Mouse (Mus musculus): ENCODE results near the gene Ttc25. TPM values are rescaled to one million over a fixed set of nuclear protein-coding genes. Genes with fewer than 3 reads are reported as not detected.

The Ttc25 gene
- polyA plus RNA-seq, 1 experiment from 2014 or later, result 0.26 TPM

DNA sequence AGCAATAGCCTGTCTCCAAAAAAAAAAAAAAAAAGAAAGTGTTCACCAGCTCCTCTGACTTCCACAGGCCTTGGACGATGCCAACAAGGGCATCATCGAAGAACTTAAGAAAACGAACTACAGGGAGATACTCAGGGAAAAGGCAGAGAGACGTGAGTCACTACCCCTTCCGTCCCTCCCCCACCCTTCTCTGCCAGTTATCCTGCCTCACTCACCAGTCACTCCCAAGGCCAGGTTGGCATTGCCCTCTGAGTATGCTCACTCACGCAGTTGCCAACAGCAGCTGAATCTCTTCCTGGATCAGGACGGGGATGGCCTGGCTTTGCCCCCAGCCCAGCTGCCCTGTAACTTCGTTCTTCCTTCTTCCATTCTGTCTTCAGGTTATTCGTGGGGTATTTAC is 24.4 kb downstream of the Ttc25 start:
- Histone ChIP-seq H3K27ac (ENCODE audit: low read depth, low read length) (no peak overlapping the region), H3K9me3 (ENCODE audit: control insufficient read depth, low read length) (no peaks in the 10 kb centered on the region), H3K4me3 (ENCODE audit: low read depth, low read length) (no peak overlapping the region), H3K4me2 (no peak overlapping the region), H3K27me3 (replicated peaks; ENCODE audit: control insufficient read depth, insufficient read depth, low read length) (0 out of 2 replicates have a peak, but pooled peaks cover 2% of the 10 kb centered on the region), H3K36me3 (ENCODE audit: control insufficient read depth, insufficient read depth, low read length) (no peaks in the 10 kb centered on the region), H3K4me1 (replicated peaks; ENCODE audit: control insufficient read depth, insufficient read depth, low read length) (peaks cover 15% of the 10 kb centered on the region), H3K9ac (ENCODE audit: low read depth, low read length) (no peak overlapping the region)
- no peak for ATAC-seq (replicated peaks; ENCODE audit: low FRiP score)
- 61% methylated on average over 9 of the region's 9 CpGs for WGBS
- no peak for DNase-seq (ENCODE audit: low spot score)

DNA sequence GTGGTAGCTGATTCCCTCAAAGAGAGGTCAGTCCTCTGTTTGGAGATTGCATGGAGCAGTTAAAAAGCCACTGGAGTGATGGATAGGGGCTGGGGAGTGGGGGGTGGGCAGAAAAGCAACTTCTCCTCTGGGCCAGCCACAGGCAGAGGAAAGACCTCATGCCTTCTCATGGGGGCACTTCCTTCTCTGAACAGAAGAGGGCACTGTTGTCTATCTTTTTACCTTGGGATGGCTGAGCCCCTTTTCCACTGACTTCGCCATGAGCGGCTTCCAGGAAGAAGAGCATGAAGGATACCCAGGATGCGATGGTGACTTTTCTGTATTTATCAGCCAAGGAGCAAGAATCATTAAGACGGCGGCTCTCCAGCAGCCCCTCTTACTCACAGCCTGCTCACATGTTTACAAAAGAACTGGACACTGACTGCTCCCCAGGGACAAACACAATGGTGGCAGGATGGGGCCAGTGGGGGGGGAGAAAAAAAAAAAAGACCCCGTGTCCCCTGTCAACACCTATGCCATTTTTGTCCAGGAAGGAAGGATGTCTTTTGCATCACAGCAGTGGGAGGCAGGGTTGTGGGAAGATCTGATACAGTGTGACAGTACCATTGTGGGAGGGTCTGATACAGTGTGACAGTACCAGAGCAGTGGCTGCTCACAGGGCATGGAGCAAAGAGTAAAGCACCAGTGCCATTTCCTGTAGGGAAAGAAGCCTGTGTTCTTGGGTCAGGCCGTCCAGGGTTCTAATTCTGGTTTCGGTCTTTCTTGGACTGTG is 25.2 kb downstream of the Ttc25 start:
- ATAC-seq (replicated peaks; ENCODE audit: low FRiP score), result peak; percentile 37; the same call in 1 of the 2 replicates
- no peaks in the 10 kb centered on the region for H3K9me3 ChIP-seq (ENCODE audit: control insufficient read depth, low read length)
- H3K4me3 ChIP-seq (ENCODE audit: low read depth, low read length), result peak overlapping the region; percentile 21; the same call in 1 of the 2 replicates
- H3K27me3 ChIP-seq (replicated peaks; ENCODE audit: control insufficient read depth, insufficient read depth, low read length), result 0 out of 2 replicates have a peak, but pooled peaks cover 2% of the 10 kb centered on the region
- 11% methylated on average over 8 of the region's 8 CpGs for WGBS
- peaks cover 20% of the 10 kb centered on the region for H3K4me1 ChIP-seq (replicated peaks; ENCODE audit: control insufficient read depth, insufficient read depth, low read length)
- H3K27ac ChIP-seq (ENCODE audit: low read depth, low read length), result no peak overlapping the region
- no peaks in the 10 kb centered on the region for H3K36me3 ChIP-seq (ENCODE audit: control insufficient read depth, insufficient read depth, low read length)
- DNase-seq (ENCODE audit: low spot score), result peak; percentile 65
- H3K9ac ChIP-seq (ENCODE audit: low read depth, low read length), result no peak overlapping the region
- peak overlapping the region; percentile 56 for H3K4me2 ChIP-seq

- Histone ChIP-seq H3K27ac (ENCODE audit: low read depth, low read length) (no peak overlapping the region), H3K4me3 (ENCODE audit: low read depth, low read length) (peak overlapping the region; percentile 21), H3K36me3 (ENCODE audit: control insufficient read depth, insufficient read depth, low read length) (no peaks in the 10 kb centered on the region), H3K9me3 (ENCODE audit: control insufficient read depth, low read length) (no peaks in the 10 kb centered on the region), H3K4me1 (replicated peaks; ENCODE audit: control insufficient read depth, insufficient read depth, low read length) (peaks cover 21% of the 10 kb centered on the region), H3K9ac (ENCODE audit: low read depth, low read length) (no peak overlapping the region), H3K4me2 (peak overlapping the region; percentile 56), H3K27me3 (replicated peaks; ENCODE audit: control insufficient read depth, insufficient read depth, low read length) (0 out of 2 replicates have a peak, but pooled peaks cover 2% of the 10 kb centered on the region)
- ATAC-seq (replicated peaks; ENCODE audit: low FRiP score) (no peak), DNase-seq (ENCODE audit: low spot score) (no peak)
- WGBS, result 15% methylated on average over 16 of the region's 16 CpGs
Observed at GRCm38 (mm10) chr11:100571202-100571567, 25.8 kb downstream of the Ttc25 start.

DNA sequence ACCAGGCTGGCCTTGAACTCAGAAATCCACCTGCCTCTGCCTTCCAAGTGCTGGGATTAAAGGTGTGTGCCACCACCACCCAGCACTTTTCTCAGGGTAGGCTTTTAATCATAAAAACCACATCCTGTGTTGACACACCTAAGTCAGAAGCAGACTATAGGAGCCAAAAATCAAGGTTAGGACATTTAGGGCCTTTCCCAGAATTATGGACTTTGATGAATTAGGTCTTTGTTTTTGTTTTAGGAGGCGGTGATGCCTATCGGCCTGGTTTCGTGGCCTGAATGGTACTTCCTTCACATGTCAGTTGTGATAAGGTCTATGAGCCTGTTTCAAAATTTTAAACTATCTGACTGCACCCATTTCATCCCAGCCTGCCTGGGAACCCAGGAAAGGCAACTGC is 28.8 kb downstream of the Ttc25 start:
- Histone ChIP-seq H3K4me3 (ENCODE audit: low read depth, low read length) (peak overlapping the region; percentile 84), H3K9me3 (ENCODE audit: control insufficient read depth, low read length) (no peaks in the 10 kb centered on the region), H3K9ac (ENCODE audit: low read depth, low read length) (peak overlapping the region; percentile 79; the same call in 1 of the 2 replicates), H3K27ac (ENCODE audit: low read depth, low read length) (no peak overlapping the region), H3K27me3 (replicated peaks; ENCODE audit: control insufficient read depth, insufficient read depth, low read length) (0 out of 2 replicates have a peak, but pooled peaks cover 2% of the 10 kb centered on the region), H3K4me2 (peak overlapping the region; percentile 92), H3K36me3 (ENCODE audit: control insufficient read depth, insufficient read depth, low read length) (0 out of 2 replicates have a peak, but pooled peaks cover 3% of the 10 kb centered on the region), H3K4me1 (replicated peaks; ENCODE audit: control insufficient read depth, insufficient read depth, low read length) (peaks cover 18% of the 10 kb centered on the region)
- DNase-seq (ENCODE audit: low spot score) (no peak), ATAC-seq (replicated peaks; ENCODE audit: low FRiP score) (no peak)
- WGBS, result 60% methylated on average over 3 of the region's 3 CpGs

DNA sequence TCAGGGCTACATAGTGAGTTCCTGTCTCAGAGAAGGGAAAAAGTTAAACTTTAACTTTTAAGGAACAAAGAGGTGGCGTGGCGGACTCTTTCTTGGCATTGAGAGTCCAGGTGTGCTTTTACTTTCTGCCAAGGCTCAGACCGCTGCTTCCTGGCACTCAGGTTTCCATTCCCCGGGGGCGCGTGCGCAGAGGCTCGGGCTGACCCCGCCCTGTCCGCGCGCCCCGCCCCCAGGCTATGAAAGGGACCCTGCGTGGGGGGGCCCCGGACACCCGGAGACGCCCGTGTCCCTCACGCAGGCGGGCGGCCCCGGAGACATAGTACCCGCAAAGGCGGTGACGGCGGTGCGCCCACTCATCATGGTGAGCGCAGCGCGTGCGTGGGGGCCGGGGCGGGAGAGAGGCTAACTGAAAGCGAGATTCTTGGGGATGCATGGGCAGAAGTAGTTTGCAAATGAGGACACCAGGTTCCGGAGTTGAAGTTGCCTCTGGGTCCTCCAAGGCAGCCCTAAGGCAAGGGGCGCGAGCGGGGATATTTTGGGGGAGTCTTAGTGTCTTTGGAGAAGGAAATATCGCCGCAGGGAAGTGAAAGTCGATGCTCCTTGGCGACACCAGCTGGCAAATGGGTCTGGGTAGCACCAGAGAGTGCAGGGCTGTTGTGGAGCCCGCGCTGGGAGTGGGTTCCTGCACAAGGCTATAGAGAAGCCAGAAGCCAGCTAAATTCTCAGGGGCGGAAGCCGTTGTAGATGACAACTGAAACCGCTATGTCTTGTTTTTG is 29.5 kb downstream of the Ttc25 start, which contains the start of gene Cnp:
Gene Cnp (plus strand): TSS at position 197 of the 776 bp plus-strand sequence.
- H3K27ac ChIP-seq (ENCODE audit: low read depth, low read length), result peak within 1 kb of the TSS; percentile 43; the same call in 1 of the 2 replicates
- peak; percentile 73 for DNase-seq (ENCODE audit: low spot score)
- peak within 1 kb of the TSS; percentile 79 for H3K9ac ChIP-seq (ENCODE audit: low read depth, low read length)
- no peaks in the 10 kb centered on the region for H3K9me3 ChIP-seq (ENCODE audit: control insufficient read depth, low read length)
- 0 out of 2 replicates have a peak, but pooled peaks cover 2% of the 10 kb centered on the region for H3K27me3 ChIP-seq (replicated peaks; ENCODE audit: control insufficient read depth, insufficient read depth, low read length)
- peak; percentile 71 for ATAC-seq (replicated peaks; ENCODE audit: low FRiP score)
- H3K36me3 ChIP-seq (ENCODE audit: control insufficient read depth, insufficient read depth, low read length), result peaks cover 9% of the 10 kb centered on the region; the same call in 1 of the 2 replicates
- H3K4me1 ChIP-seq (replicated peaks; ENCODE audit: control insufficient read depth, insufficient read depth, low read length), result peaks cover 18% of the 10 kb centered on the region
- peak within 1 kb of the TSS; percentile 84 for H3K4me3 ChIP-seq (ENCODE audit: low read depth, low read length)
- 2% methylated on average over 47 of the region's 47 CpGs for WGBS
- H3K4me2 ChIP-seq, result peak within 1 kb of the TSS; percentile 92

- ATAC-seq (replicated peaks; ENCODE audit: low FRiP score), result no peak; the same call in 1 of the 2 replicates
- H3K9me3 ChIP-seq (ENCODE audit: control insufficient read depth, low read length), result no peaks in the 10 kb centered on the region
- peaks cover 18% of the 10 kb centered on the region for H3K4me1 ChIP-seq (replicated peaks; ENCODE audit: control insufficient read depth, insufficient read depth, low read length)
- H3K4me3 ChIP-seq (ENCODE audit: low read depth, low read length), result peak overlapping the region; percentile 84
- peak overlapping the region; percentile 79 for H3K9ac ChIP-seq (ENCODE audit: low read depth, low read length)
- peak overlapping the region; percentile 92 for H3K4me2 ChIP-seq
- H3K27ac ChIP-seq (ENCODE audit: low read depth, low read length), result peak overlapping the region; percentile 43; the same call in 1 of the 2 replicates
- no peak for DNase-seq (ENCODE audit: low spot score)
- peaks cover 10% of the 10 kb centered on the region; the same call in 1 of the 2 replicates for H3K36me3 ChIP-seq (ENCODE audit: control insufficient read depth, insufficient read depth, low read length)
- 0 out of 2 replicates have a peak, but pooled peaks cover 2% of the 10 kb centered on the region for H3K27me3 ChIP-seq (replicated peaks; ENCODE audit: control insufficient read depth, insufficient read depth, low read length)
- WGBS, result 42% methylated on average over 2 of the region's 2 CpGs
Observed at GRCm38 (mm10) chr11:100575484-100575855, 30.1 kb downstream of the Ttc25 start.

DNA sequence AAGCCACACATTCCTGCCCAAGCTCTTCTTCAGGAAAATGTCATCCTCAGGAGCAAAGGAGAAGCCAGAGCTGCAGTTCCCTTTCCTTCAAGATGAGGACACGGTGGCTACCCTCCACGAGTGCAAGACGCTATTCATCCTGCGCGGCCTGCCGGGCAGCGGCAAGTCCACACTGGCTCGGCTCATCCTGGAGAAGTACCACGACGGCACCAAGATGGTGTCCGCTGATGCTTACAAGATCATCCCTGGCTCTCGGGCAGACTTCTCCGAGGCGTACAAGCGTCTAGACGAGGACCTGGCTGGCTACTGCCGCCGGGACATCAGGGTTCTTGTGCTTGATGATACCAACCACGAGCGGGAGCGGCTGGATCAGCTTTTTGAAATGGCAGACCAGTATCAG is 30.8 kb downstream of the Ttc25 start:
- 0 out of 2 replicates have a peak, but pooled peaks cover 2% of the 10 kb centered on the region for H3K27me3 ChIP-seq (replicated peaks; ENCODE audit: control insufficient read depth, insufficient read depth, low read length)

DNA sequence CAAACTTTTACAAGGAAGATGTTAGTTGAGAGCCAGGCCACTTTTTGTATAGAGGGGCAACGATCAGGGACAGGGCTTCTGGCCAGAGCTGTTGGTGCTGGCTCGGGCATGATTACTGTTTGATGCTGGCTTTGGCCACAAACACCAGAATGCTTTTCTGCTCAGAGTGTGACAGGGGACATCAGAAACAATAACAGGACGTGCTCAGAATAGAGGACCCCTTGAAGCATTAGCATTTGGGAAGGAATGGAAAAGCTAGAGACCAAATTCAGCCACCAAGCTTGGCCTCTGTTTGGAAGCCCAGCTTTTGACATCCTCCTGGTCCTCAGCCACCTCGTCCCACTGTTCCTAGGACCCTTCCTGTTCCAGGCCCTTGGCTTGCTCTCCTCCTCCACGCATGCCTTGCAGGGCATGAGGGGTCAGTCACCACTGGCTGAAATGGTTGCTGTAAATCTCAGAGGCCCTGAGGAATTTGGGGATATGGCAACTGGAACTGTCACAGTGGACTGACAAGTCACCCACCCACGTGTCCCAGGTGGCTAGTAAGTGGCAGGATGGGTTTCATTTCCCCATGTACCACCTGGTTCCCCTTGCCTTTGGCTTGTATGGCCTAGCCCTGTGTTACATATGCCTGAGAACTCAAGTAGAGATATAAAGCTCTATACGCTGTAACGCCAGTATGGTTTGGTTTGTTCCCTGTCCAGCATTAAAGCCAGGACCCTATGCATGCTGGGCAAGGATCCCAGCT is 32.6 kb downstream of the Ttc25 start:
- WGBS, result 80% methylated on average over 8 of the region's 8 CpGs
- no peak overlapping the region for H3K4me3 ChIP-seq (ENCODE audit: low read depth, low read length)
- DNase-seq (ENCODE audit: low spot score) (no peak), ATAC-seq (replicated peaks; ENCODE audit: low FRiP score) (no peak)
- no peak overlapping the region for H3K4me2 ChIP-seq
- no peaks in the 10 kb centered on the region for H3K27me3 ChIP-seq (replicated peaks; ENCODE audit: control insufficient read depth, insufficient read depth, low read length)
- H3K4me1 ChIP-seq (replicated peaks; ENCODE audit: control insufficient read depth, insufficient read depth, low read length), result peaks cover 8% of the 10 kb centered on the region
- no peak overlapping the region for H3K9ac ChIP-seq (ENCODE audit: low read depth, low read length)
- H3K9me3 ChIP-seq (ENCODE audit: control insufficient read depth, low read length), result no peaks in the 10 kb centered on the region
- H3K27ac ChIP-seq (ENCODE audit: low read depth, low read length), result no peak overlapping the region
- H3K36me3 ChIP-seq (ENCODE audit: control insufficient read depth, insufficient read depth, low read length), result peaks cover 23% of the 10 kb centered on the region

More for the DNA sequence above, 30.8 kb downstream of the Ttc25 start:
- Histone ChIP-seq H3K9ac (ENCODE audit: low read depth, low read length) (no peak overlapping the region), H3K9me3 (ENCODE audit: control insufficient read depth, low read length) (no peaks in the 10 kb centered on the region), H3K36me3 (ENCODE audit: control insufficient read depth, insufficient read depth, low read length) (peaks cover 12% of the 10 kb centered on the region), H3K4me3 (ENCODE audit: low read depth, low read length) (no peak overlapping the region), H3K27ac (ENCODE audit: low read depth, low read length) (no peak overlapping the region), H3K4me1 (replicated peaks; ENCODE audit: control insufficient read depth, insufficient read depth, low read length) (peaks cover 10% of the 10 kb centered on the region), H3K4me2 (no peak overlapping the region; the same call in 1 of the 2 replicates)
- no peak for DNase-seq (ENCODE audit: low spot score)
- ATAC-seq (replicated peaks; ENCODE audit: low FRiP score), result no peak
- 62% methylated on average over 21 of the region's 21 CpGs for WGBS

Data from liver, embryonic 11.5 days (tissue).